Mouse (Mus musculus): ENCODE measurements around the gene 4930595D18Rik.

DNA sequence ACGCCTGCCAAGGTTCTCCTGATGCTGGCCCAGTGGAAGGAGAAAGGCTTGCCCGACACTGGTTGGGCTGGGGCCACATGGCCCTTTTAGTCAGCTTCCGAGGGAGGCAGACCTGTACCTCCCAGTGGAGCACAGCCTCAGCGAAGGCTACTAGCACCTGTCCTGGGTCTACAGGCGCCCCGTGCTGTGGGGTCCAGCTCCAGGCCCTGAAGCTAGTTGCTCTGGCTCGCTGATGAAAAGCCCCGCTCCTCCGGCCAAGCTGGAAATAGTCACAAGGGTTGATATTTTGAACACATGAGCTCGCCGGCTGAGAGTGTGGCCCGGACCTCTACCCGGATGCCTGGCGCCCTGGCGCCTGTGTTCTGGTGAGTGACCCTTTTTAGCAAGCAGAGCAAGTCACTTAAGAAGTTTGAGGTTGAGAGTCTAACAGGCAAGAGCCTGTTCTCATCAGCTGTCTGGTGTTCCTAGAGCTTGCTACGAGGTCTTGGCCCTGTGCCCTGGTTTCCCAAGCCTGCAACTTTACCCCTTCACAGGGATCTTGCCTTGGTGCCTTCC is 40.7 kb downstream of the 4930595D18Rik start:
- no peak for TF ChIP-seq CTCF (IDR thresholded peaks at IDR 0.05; ENCODE audit: borderline replicate concordance, insufficient read depth, low read length)
- TF ChIP-seq POLR2A (IDR thresholded peaks at IDR 0.05; ENCODE audit: low read depth, low read length), result no peak

Measured in embryonic fibroblast, embryonic 13.5 days (primary cell).